Mouse (Mus musculus) G1E-ER4 (cell line): ENCODE measurements around the gene 2010111I01Rik. TPM values are rescaled to one million over a fixed set of nuclear protein-coding genes. Genes with fewer than 3 reads are reported as not detected.

Source experiments
- GATA1 ChIP-seq: IDR thresholded peaks from one replicate; pipeline ENCODE4 v1.8.0; 2012; ENCODE audit warnings: low read length, inconsistent platforms
- polyA plus RNA-seq: library from polyadenylated mRNA; stranded (reverse); fragments of >175 nt; gene quantifications from 2 replicates; pipeline ENCODE4 v1.2.3, GENCODE M21; 2012

2010111I01Rik gene
- polyA plus RNA-seq, 1 experiment: 47.5 TPM

DNA sequence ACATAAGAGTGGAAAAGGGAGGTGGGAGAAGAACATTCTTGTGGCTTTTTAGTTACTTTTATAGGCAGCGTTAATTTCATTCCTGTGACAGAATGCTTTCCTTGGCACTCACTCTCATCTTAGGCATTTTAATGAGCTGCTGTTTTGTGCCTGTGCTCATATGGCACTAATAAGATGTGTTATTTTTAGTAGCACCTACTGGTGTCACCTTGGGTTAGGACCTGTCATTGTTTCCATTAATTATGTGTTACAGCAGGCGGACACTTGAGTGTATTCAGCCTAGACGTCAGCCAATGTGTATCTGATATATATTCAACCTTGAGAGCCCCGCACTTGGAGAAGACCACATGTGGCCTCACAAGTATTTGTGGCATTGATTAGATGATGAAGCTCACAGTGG is 281.1 kb downstream of the 2010111I01Rik start:
- TF ChIP-seq GATA1: no peak

DNA sequence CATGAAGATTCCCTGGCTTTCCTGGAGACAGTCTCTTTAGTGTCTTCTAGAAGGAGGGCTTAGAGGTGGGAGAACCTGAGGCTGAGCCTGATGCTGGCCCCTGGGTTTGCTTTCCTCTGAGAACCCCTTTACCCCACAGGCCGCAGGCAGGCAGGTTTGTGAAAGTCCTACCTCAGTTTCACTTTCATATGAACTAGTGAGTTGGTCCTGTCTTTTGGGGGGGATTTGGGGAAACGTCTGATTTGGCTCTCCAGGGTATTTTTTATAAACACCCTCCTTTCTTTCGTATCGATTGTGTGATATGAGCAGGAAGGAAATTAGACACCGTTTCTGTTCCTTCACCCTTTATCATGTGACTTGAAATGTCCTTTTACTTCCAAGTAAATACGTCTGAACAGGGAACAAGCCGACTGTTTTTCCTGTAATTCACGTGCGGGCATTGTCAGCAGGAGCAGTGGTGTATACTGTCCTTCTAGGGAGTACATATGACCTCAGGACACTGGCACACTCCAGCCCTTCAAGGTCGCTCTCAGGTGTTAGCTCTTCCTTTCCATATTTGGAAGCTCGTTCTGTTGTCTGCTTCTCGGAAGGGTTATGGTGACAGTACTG is 281.7 kb downstream of the 2010111I01Rik start:
- TF ChIP-seq GATA1: no peak

DNA sequence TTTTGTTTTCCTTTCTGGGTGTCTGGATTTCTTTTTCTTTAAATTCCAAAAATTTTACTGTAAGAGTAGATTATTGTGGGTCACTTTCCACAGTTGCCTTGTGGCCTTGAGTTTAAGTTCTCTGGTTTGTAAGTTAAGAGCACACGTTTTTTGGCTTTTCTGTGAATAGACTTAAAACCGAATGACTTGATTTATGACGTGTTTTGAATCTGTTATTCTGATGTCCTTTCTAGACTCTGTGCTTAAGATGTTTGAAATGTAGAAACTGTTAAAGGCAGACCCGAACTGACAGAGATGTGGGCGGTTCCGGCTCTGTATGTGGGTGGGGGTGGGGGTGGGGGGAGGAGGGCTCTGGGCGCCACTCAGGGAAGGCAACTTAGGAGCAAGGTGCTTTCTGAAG is 282.3 kb downstream of the 2010111I01Rik start:
- no peak for TF ChIP-seq GATA1

DNA sequence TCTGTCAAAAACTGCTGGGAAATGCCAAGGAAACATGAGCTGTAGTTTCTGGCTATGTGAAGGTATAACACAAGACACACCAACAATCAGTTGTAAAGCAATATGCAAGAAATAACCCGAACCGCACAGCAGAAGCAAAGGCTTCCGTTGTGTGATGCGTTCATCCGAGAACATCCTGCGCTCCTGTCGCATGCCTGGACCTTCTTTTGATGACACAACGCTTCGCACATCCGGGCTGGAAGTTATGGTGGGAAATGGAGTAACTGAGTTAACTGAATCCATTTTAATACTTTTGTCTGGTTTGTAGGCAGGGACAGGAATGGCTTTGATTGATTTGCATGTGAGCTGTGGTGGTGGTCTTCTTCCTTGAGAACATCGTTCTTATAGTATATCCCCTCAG is 282.9 kb downstream of the 2010111I01Rik start:
- no peak for TF ChIP-seq GATA1

DNA sequence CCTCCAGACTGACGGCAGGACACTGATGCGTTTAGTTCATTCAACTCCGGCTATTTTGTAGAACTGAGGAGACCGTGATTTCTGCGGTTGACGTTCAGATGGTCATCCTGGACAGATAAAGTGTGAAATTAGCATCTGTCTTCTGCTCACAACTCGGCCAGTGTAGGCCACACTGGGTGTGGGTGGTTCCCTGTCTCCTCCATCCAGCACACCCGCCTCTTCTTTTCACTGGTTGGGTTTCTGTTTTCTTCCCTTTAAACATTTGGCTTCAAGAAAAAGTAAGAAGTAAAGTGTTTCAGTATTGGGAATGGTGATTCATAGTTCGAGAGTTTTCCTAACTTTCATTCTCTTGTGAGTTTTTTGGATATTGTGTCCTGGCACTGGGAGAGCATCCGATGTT is 283.6 kb downstream of the 2010111I01Rik start:
- TF ChIP-seq GATA1: no peak

DNA sequence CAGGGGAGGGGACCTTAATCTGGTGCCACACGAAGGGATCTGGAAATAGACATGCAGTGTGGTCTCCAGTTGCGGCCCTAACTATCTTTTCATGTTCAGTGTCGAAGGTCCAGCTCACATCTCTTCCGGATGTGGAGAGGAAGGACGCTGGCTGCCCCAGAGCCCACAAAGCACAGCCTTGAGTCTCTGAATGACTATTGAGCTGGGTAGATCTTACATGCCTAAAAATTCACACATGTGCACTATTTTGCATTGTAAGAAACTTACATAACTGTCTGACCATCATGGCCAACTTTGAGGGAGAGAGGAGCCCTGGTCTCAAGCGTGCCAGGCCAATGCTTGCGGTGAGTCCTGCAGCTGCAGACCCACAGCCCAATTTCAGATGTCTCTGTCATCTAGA is 284.5 kb downstream of the 2010111I01Rik start:
- no peak for TF ChIP-seq GATA1

DNA sequence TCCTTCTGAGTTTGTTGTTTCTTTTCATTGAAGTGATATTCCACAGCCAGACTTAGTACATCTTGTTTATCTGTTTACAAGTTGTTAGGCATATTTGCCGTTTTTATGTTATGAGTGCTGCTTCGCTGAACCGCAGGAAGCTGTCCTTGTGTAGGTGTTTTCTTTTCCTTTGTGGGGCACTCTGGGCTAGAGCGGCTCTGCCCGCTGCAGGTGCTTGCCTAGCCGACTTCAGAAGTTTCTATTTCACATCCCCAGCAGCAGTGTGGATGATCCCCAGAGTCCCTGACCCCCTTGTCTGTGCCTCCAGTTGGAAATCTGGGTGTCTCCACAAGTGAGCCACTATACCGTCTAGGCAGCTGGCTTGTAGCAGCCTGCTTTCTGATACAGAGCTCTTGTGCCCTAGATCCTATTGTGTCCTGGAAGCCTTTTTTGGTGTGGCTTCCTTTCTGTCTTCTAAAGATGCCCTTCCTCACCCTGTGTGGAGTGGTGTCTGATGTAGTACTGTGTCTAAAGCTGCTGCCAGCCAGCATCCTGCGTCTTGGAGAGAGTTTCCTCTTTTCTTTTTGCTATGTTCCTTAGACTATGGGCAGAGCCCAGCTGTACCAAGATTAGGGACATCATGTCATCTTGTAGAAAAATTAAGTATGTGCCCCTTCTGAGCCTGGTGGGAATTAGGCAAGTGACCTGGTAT is 285.2 kb downstream of the 2010111I01Rik start:
- no peak for TF ChIP-seq GATA1

DNA sequence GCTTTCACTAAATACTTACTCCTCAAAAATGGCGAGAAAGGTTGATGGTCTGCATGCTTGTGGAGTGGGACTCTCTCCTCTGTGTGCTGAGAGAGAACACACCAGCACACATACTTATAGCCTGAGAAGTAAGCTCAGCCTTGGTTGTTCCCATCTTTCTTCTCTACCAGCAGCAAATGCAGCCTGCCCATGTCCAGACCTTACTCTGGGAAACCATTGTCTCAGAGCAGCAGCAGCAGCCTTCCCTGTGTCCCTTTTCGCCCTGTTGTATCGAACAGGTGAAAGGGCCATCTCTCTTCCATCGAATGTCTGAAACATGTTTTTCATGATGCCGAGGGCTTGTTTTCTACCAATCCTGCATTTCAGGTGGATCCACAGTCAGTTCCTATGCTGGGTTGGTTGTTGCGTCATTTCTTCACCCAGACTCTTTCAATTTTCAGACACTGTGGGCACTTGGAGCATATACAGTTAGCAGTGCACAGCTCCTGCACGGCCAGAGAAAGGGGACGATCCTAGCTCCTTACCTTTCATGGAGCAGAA is 285.8 kb downstream of the 2010111I01Rik start:
- TF ChIP-seq GATA1: no peak

DNA sequence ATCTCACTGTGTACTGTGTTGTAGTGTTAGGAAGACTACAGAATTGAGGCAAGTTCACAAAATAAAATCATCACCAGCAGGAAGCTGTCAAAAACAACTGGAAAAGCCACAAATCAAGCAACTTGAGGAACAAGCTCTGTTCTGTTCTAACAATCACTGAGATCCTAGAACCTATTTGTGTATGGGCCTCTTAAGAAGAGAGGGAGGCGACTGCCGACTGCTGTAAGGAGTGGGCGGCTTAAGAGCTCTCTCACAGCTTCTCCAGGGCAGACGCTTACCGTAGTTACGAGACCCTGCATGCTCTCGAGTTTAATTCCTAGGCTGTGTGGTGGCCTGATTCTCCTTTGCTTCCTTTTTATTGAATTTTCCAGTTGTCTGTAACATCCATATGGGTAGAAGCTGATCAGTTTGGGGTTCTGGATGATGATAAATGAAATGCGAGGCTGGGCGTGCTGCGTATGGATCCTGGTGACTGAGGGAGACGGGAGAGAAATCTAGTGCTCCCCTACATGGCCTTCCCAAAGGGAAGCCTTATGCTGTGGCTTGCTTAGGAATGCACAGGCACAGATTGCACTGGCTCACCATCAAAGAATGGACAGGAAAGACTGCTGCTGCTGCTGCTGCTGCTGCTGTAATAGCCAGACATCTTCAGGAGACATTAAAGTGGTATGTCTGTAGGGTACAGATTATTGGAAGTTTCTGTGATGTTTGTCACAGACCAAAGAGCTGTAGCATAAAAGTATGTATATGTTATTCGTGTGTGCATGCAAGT is 286.6 kb downstream of the 2010111I01Rik start:
- no peak for TF ChIP-seq GATA1

DNA sequence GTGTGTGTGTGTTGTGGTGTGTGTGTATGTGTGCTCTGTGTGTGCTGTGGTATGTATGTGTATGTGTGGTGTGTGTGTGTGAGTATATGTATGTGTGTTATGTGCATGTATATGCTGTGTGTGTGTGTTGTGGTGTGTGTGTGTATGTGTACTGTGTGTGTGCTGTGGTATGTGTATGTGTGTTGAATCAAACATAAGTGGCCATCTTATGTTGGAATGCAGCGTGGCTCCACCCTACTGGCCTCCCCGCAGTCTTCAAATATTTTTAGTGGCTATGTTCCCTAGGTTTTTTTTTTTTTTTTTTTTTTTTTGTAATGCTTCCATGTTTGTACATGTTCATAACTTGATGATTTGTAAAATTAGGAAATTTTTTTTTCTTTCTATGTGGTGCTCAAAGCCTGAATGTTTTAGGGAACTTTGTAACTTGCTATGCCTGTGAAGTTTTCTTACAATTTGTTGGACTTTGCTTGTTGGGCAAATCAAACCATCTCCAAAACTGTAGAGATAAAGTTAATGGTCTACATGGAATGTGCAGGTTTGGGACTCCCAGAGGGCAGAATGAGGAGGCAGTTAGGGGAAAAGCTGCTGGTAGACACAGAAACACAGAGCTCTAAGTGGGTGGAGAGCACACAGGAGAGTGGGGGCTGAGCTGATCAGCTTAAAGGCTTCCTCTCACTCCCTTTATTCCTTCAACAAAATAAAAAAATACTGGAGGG is 287.8 kb downstream of the 2010111I01Rik start:
- TF ChIP-seq GATA1: no peak

DNA sequence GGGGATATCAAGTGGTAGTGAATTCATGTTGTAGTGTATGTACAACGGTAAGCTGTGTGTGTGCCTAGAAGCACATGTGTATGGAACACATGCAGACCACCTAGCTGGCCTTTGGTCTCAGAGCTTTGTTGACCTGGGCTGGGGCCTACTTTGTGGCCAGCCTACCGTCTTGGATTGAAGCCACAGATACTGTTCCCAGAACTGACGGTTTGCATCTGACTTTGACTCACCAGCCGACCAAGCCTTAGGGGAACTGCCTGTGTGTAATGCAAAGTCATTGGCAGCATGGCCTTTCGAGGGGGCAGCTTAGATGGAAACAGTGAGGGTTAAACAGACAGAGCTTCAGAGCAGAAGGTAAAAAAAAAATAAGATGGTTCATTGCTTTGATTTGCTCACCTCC is 288.5 kb downstream of the 2010111I01Rik start:
- no peak for TF ChIP-seq GATA1

DNA sequence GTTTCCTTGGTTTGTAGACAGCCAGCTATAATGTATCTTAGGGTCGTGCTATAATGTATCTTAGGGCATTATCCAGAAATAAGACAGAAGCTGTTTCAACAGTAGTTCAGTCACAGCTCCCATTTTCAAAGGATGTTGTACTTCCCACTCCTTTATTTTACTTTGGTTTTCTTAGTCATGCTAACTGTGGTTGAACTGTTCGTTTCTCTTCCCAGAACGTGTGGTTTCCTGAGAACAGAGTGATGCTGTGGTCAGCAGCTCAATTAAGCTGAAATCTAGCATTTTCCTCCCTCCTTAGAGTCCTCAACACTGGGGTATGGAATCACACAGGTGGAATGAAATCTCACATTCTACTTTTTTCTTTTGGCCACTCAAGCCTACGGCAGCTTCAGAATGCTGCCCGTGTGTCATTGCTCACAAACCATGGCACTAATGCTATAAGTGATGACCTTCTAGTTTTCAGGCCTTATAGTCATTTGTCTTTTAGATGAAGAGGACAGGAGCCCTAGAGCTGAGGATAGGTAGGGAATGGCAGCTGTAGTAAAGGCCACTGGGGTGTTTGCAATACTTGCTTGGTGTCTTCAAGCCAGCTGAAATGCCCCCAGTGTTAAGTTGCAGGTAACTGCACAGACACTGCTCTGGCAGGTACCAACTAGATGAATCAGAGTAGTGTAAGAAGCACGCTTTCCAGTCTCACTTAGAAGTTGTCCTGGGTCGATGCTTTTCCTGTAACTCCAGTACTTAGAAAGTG is 289.4 kb downstream of the 2010111I01Rik start:
- no peak for TF ChIP-seq GATA1

DNA sequence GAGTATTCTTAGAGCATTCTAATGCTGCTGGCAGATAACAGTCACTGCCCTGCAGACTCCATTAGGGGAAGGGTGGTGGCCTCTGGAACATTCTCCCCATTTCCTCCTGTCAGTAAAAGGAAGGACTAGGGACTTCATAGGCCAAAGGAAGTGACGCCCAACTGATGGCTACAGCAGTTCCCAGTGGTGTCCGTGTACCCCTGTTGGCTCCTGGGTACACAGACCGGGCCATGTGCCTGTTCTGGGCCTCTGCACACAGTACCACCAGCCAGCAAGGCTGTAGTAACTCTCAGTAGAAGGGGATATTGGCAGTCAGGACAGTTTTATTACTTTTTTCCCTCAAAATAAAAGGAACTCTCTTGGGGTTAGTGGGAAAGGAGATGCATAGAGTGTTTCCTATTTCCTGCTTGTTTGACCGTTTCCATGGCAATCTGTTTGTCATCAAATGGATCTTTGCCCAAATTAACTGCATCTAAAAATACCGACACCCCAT is 290.9 kb downstream of the 2010111I01Rik start:
- no peak for TF ChIP-seq GATA1

DNA sequence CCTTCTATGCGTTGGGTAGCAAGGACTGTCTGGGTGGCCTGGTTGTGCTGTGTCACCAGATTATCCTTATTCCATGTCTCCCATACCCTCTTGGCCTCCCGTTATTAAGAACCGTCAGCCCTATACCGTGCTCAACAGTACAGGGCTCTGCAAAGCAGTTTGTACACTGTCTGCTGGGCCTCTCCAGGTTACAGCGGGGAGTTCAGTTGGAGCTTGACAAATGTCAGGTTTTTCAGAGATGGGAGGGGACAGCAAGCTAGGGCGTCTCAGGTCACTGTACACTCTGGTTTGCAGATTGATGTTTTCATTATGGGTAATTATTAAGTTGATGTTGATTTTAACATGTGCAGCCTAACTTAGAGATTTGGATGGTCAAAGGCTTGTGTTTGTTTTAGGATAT is 291.5 kb downstream of the 2010111I01Rik start:
- TF ChIP-seq GATA1: no peak

DNA sequence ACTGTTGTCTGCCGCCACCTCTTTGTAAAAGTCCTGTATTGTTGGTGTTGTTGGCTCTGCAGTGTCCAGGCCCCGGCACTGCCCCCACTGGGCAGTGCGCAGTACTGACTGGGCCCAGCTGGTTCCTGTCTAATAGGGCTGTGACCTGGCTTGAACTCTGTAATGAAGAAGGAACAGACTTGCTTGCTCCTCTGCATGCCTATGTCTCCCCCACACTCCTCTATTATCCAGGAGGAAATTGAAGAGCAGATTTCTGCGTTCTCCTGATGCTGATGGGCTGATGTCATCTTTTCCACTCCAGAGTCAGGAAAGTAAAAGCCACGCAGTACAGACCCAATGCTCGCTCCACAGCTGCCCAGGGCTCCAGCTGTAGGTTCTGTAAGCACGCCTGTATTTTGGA is 292.1 kb downstream of the 2010111I01Rik start:
- TF ChIP-seq GATA1: no peak
